In genomic region chr9:7544923-7545457, GRCm38 (mm10) we compare ENCODE assay signal across 30 mouse cellular contexts. TPM values are rescaled to one million over a fixed set of nuclear protein-coding genes. Genes with fewer than 3 reads are reported as not detected.
DNase-seq lines count a peak whose midpoint lies in the region; ATAC-seq and TF ChIP-seq lines count a peak whose summit lies in the region.
"Had no signal": no experiment of that assay in that cellular context is flagged by ENCODE, and none has a peak within 500 bp of the region (broad histone marks: within the 10 kb centered on the region; RNA-seq: fewer than 3 reads in every experiment).

No protein-coding gene starts in this region.

- H3K27me3 ChIP-seq in kidney, embryonic 14.5 days (ENCODE audit: control insufficient read depth, insufficient read depth, low read length) = no peaks in the 10 kb centered on the region
- H3K27me3 ChIP-seq in lung, embryonic 15.5 days = no peaks in the 10 kb centered on the region
- H3K27me3 ChIP-seq in heart, postnatal 0 days (ENCODE audit: control insufficient read depth, insufficient read depth, low read length) = no peaks in the 10 kb centered on the region
- H3K27me3 ChIP-seq in intestine, embryonic 15.5 days (replicated peaks) = no peaks in the 10 kb centered on the region
- H3K27me3 ChIP-seq in forebrain, embryonic 16.5 days (replicated peaks; ENCODE audit: control insufficient read depth, insufficient read depth, low read length) = no peaks in the 10 kb centered on the region
- H3K27me3 ChIP-seq: liver, embryonic 13.5 days; megakaryocyte, embryonic 14.5 days had no signal

- H3K9ac ChIP-seq in kidney, embryonic 14.5 days (ENCODE audit: low read depth, low read length) = no peak overlapping the region
- H3K9ac ChIP-seq in lung, embryonic 15.5 days = no peak overlapping the region
- H3K9ac ChIP-seq in heart, postnatal 0 days (replicated peaks; ENCODE audit: low read depth, low read length) = no peak overlapping the region
- no peak overlapping the region for H3K9ac ChIP-seq in intestine, embryonic 15.5 days
- H3K9ac ChIP-seq in forebrain, embryonic 16.5 days (replicated peaks; ENCODE audit: low read depth, low read length) = no peak overlapping the region
- H3K9ac ChIP-seq: hindbrain, embryonic 14.5 days; liver, embryonic 13.5 days had no signal

- H3K27ac ChIP-seq in kidney, embryonic 14.5 days (ENCODE audit: low read depth, low read length) = no peak overlapping the region
- peak overlapping the region; percentile 16; the same call in 1 of the 2 replicates for H3K27ac ChIP-seq in lung, embryonic 15.5 days
- H3K27ac ChIP-seq in heart, postnatal 0 days (ENCODE audit: low read depth) = no peak overlapping the region
- peak overlapping the region; percentile 40; the same call in 1 of the 2 replicates for H3K27ac ChIP-seq in intestine, embryonic 15.5 days
- no peak overlapping the region for H3K27ac ChIP-seq in forebrain, embryonic 16.5 days (ENCODE audit: low read length)
- H3K27ac ChIP-seq: forebrain, embryonic 10.5 days; gastrocnemius, adult 2 months; hindbrain, embryonic 14.5 days; left cerebral cortex, adult 2 months; liver, embryonic 13.5 days had no signal

- no peak for DNase-seq in kidney, adult 18-20 months
- DNase-seq in lung, postnatal 4 days = no peak
- DNase-seq in heart, postnatal 0 days (ENCODE audit: low spot score) = no peak
- no peak for DNase-seq in gastrocnemius, postnatal 4 days (ENCODE audit: low spot score in 2 of 2)
- DNase-seq: adrenal gland, adult 8-10 months; cerebellum, adult 11-12 months; cerebellum, postnatal 10 days; liver, embryonic 13.5 days; lung, adult 2 months; midbrain, embryonic 14.5 days; thymus, postnatal 25 days had no signal

- peak; percentile 68 for ATAC-seq in kidney, embryonic 14.5 days (ENCODE audit: low FRiP score, low TSS enrichment)
- ATAC-seq in lung, embryonic 15.5 days (ENCODE audit: borderline replicate concordance, extremely low read depth, low FRiP score, low TSS enrichment) = peak; percentile 41
- peak; percentile 53 for ATAC-seq in heart, postnatal 0 days (ENCODE audit: insufficient read depth, low read depth)
- peak; percentile 41 for ATAC-seq in intestine, embryonic 15.5 days
- ATAC-seq in forebrain, embryonic 16.5 days = no peak
- ATAC-seq: activated CD4-positive, CD25-positive, alpha-beta regulatory T cell, adult 4 months; inflammation-experienced regulatory T-cells, adult 6 months had no signal

- no peak for TF ChIP-seq EP300 in heart, postnatal 0 days (IDR thresholded peaks at IDR 0.05; ENCODE audit: low read depth)

- no peaks in the 10 kb centered on the region for H3K36me3 ChIP-seq in kidney, embryonic 14.5 days (ENCODE audit: control insufficient read depth, insufficient read depth, low read length)
- no peaks in the 10 kb centered on the region for H3K36me3 ChIP-seq in lung, embryonic 15.5 days
- no peaks in the 10 kb centered on the region for H3K36me3 ChIP-seq in heart, postnatal 0 days (replicated peaks; ENCODE audit: control insufficient read depth, insufficient read depth, low read length)
- H3K36me3 ChIP-seq in intestine, embryonic 15.5 days = no peaks in the 10 kb centered on the region
- H3K36me3 ChIP-seq in forebrain, embryonic 16.5 days (ENCODE audit: control insufficient read depth, insufficient read depth) = no peaks in the 10 kb centered on the region
- H3K36me3 ChIP-seq: forebrain, embryonic 10.5 days; liver, embryonic 13.5 days had no signal

- no peaks in the 10 kb centered on the region for H3K4me1 ChIP-seq in kidney, embryonic 14.5 days (ENCODE audit: control insufficient read depth, insufficient read depth, low read length)
- H3K4me1 ChIP-seq in lung, embryonic 15.5 days = peaks cover 5% of the 10 kb centered on the region
- H3K4me1 ChIP-seq in heart, postnatal 0 days (ENCODE audit: control insufficient read depth, insufficient read depth) = no peaks in the 10 kb centered on the region
- H3K4me1 ChIP-seq in intestine, embryonic 15.5 days (replicated peaks) = 0 out of 2 replicates have a peak, but pooled peaks cover 5% of the 10 kb centered on the region
- no peaks in the 10 kb centered on the region for H3K4me1 ChIP-seq in forebrain, embryonic 16.5 days (replicated peaks; ENCODE audit: control insufficient read depth, insufficient read depth, low read length)
- H3K4me1 ChIP-seq: forebrain, embryonic 10.5 days; liver, embryonic 13.5 days; megakaryocyte, embryonic 14.5 days had no signal

- no peaks in the 10 kb centered on the region for H3K9me3 ChIP-seq in kidney, embryonic 14.5 days (ENCODE audit: control insufficient read depth, low read length)
- no peaks in the 10 kb centered on the region for H3K9me3 ChIP-seq in lung, embryonic 15.5 days
- H3K9me3 ChIP-seq in heart, postnatal 0 days (replicated peaks; ENCODE audit: control insufficient read depth, low read length) = no peaks in the 10 kb centered on the region
- H3K9me3 ChIP-seq in intestine, embryonic 15.5 days = no peaks in the 10 kb centered on the region
- no peaks in the 10 kb centered on the region for H3K9me3 ChIP-seq in forebrain, embryonic 16.5 days (ENCODE audit: control insufficient read depth, low read length)
- H3K9me3 ChIP-seq: forebrain, embryonic 10.5 days; liver, embryonic 13.5 days; megakaryocyte, embryonic 14.5 days had no signal

- WGBS in kidney, embryonic 14.5 days = 50% methylated on average over 1 of the region's 1 CpGs
- WGBS in lung, embryonic 15.5 days = 23% methylated on average over 1 of the region's 1 CpGs
- 43% methylated on average over 1 of the region's 1 CpGs for WGBS in heart, postnatal 0 days
- 62% methylated on average over 1 of the region's 1 CpGs for WGBS in intestine, embryonic 15.5 days
- WGBS in forebrain, embryonic 16.5 days = 92% methylated on average over 1 of the region's 1 CpGs

- H3K4me3 ChIP-seq in kidney, embryonic 14.5 days (ENCODE audit: low read length) = no peak overlapping the region
- no peak overlapping the region for H3K4me3 ChIP-seq in lung, embryonic 15.5 days
- H3K4me3 ChIP-seq in heart, postnatal 0 days (ENCODE audit: low read depth, low read length) = no peak overlapping the region
- no peak overlapping the region for H3K4me3 ChIP-seq in intestine, embryonic 15.5 days (replicated peaks)
- H3K4me3 ChIP-seq in forebrain, embryonic 16.5 days (replicated peaks; ENCODE audit: low read length) = no peak overlapping the region
- H3K4me3 ChIP-seq: forebrain, embryonic 10.5 days; gastrocnemius, adult 2 months; left cerebral cortex, adult 2 months; liver, embryonic 13.5 days; megakaryocyte, embryonic 14.5 days had no signal

- TF ChIP-seq CTCF in heart, postnatal 0 days (IDR thresholded peaks at IDR 0.05; ENCODE audit: low read depth) = no peak

- no peak overlapping the region for H3K4me2 ChIP-seq in kidney, embryonic 14.5 days (replicated peaks; ENCODE audit: low read depth, low read length)
- no peak overlapping the region for H3K4me2 ChIP-seq in lung, embryonic 15.5 days
- no peak overlapping the region for H3K4me2 ChIP-seq in heart, postnatal 0 days (ENCODE audit: low read depth, low read length)
- H3K4me2 ChIP-seq in intestine, embryonic 15.5 days (replicated peaks) = no peak overlapping the region
- H3K4me2 ChIP-seq in forebrain, embryonic 16.5 days (ENCODE audit: low read length) = no peak overlapping the region
- H3K4me2 ChIP-seq: hindbrain, embryonic 14.5 days; liver, embryonic 13.5 days had no signal

RNA-seq across cellular contexts. Expression of gene Mmp8, which starts 13.3 kb away (rescaled TPM):
- 0.16 and 0.17 TPM in 2 replicates for polyA plus RNA-seq in kidney, embryonic 14.5 days (2014; fragmentation: Nextera tagmentation; extraction: Ambion mirVana)
- 1.0 and 2.0 TPM in 2 replicates for polyA plus RNA-seq in lung, embryonic 15.5 days (2015; fragmentation: Nextera tagmentation; extraction: Ambion mirVana)
- 1.0 and 1.9 TPM in 2 replicates for total RNA-seq in heart, postnatal 0 days (2014; rRNA removed; ENCODE audit: low replicate concordance)
- polyA plus RNA-seq in heart, postnatal 0 days (2015; fragmentation: Nextera tagmentation; extraction: Ambion mirVana) = 0.29 and 0.34 TPM in 2 replicates
- 0.67 and 0.94 TPM in 2 replicates for polyA plus RNA-seq in intestine, embryonic 15.5 days (2015; fragmentation: Nextera tagmentation; extraction: Ambion mirVana)
- polyA plus RNA-seq in forebrain, embryonic 16.5 days (2015; fragmentation: Nextera tagmentation; extraction: Ambion mirVana) = 0.20 TPM in 1 of 2 replicates, not detected in the other
- under 1 TPM; 0.15 to 0.29 TPM for total RNA-seq in gastrocnemius, postnatal 4 days (2021)
- total RNA-seq: gastrocnemius, adult 2 months; layer of hippocampus, postnatal 10 days; left cerebral cortex, postnatal 36 days had no signal
- polyA plus RNA-seq: cortical plate, adult 2 months; inflammation-experienced regulatory T-cells, adult 6 months; midbrain, embryonic 14.5 days; neural tube, embryonic 11.5 days; small intestine, adult 2 months had no signal

RNA-seq across cellular contexts. Expression of gene Mmp27, which starts 26.2 kb away (rescaled TPM):
- not detected in 2 replicates for polyA plus RNA-seq in kidney, embryonic 14.5 days (2014; fragmentation: Nextera tagmentation; extraction: Ambion mirVana)
- polyA plus RNA-seq in lung, embryonic 15.5 days (2015; fragmentation: Nextera tagmentation; extraction: Ambion mirVana) = 0.11 TPM in 1 of 2 replicates, not detected in the other
- total RNA-seq in heart, postnatal 0 days (2014; rRNA removed; ENCODE audit: low replicate concordance) = not detected in 2 replicates
- polyA plus RNA-seq in heart, postnatal 0 days (2015; fragmentation: Nextera tagmentation; extraction: Ambion mirVana) = not detected in 2 replicates
- not detected in 2 replicates for polyA plus RNA-seq in intestine, embryonic 15.5 days (2015; fragmentation: Nextera tagmentation; extraction: Ambion mirVana)
- not detected in 2 replicates for polyA plus RNA-seq in forebrain, embryonic 16.5 days (2015; fragmentation: Nextera tagmentation; extraction: Ambion mirVana)
- total RNA-seq in gastrocnemius, postnatal 4 days (2021) = not detected
- total RNA-seq: layer of hippocampus, postnatal 10 days; left cerebral cortex, adult 2 months; left cerebral cortex, postnatal 36 days had no signal
- polyA plus RNA-seq: activated CD4-positive, CD25-positive, alpha-beta regulatory T cell, adult 4 months; cortical plate, adult 2 months; embryonic facial prominence, embryonic 11.5 days; forebrain, embryonic 10.5 days; hindbrain, embryonic 14.5 days; inflammation-experienced regulatory T-cells, adult 6 months; midbrain, embryonic 14.5 days; neural tube, embryonic 11.5 days; small intestine, adult 2 months had no signal

RNA-seq across cellular contexts. Expression of gene Mmp10, which starts 42.8 kb away (rescaled TPM):
- polyA plus RNA-seq in kidney, embryonic 14.5 days (2014; fragmentation: Nextera tagmentation; extraction: Ambion mirVana) = not detected in 2 replicates
- not detected in 2 replicates for polyA plus RNA-seq in lung, embryonic 15.5 days (2015; fragmentation: Nextera tagmentation; extraction: Ambion mirVana)
- not detected in 2 replicates for total RNA-seq in heart, postnatal 0 days (2014; rRNA removed; ENCODE audit: low replicate concordance)
- not detected in 2 replicates for polyA plus RNA-seq in heart, postnatal 0 days (2015; fragmentation: Nextera tagmentation; extraction: Ambion mirVana)
- 0.21 TPM in 1 of 2 replicates, not detected in the other for polyA plus RNA-seq in intestine, embryonic 15.5 days (2015; fragmentation: Nextera tagmentation; extraction: Ambion mirVana)
- not detected in 2 replicates for polyA plus RNA-seq in forebrain, embryonic 16.5 days (2015; fragmentation: Nextera tagmentation; extraction: Ambion mirVana)
- not detected for total RNA-seq in gastrocnemius, postnatal 4 days (2021)
- total RNA-seq: adrenal gland, adult 8-10 months; gastrocnemius, adult 2 months; heart, postnatal 14 days; layer of hippocampus, postnatal 10 days; left cerebral cortex, adult 2 months; left cerebral cortex, postnatal 36 days had no signal
- polyA plus RNA-seq: activated CD4-positive, CD25-positive, alpha-beta regulatory T cell, adult 4 months; cortical plate, adult 2 months; embryonic facial prominence, embryonic 11.5 days; forebrain, embryonic 10.5 days; gonadal fat pad, adult 2 months; hindbrain, embryonic 14.5 days; liver, embryonic 13.5 days; lung, adult 2 months; midbrain, embryonic 14.5 days; neural tube, embryonic 11.5 days had no signal

Comparison
In these comparisons a context has a peak if more than half of its experiments do, and no peak if none do; other contexts are left out.
1. H3K27ac ChIP-seq: peak in lung, embryonic 15.5 days (single experiment) and intestine, embryonic 15.5 days (single experiment); none in kidney, embryonic 14.5 days (single experiment), heart, postnatal 0 days (single experiment) and forebrain, embryonic 16.5 days (single experiment).